In the genomic region with DNA sequence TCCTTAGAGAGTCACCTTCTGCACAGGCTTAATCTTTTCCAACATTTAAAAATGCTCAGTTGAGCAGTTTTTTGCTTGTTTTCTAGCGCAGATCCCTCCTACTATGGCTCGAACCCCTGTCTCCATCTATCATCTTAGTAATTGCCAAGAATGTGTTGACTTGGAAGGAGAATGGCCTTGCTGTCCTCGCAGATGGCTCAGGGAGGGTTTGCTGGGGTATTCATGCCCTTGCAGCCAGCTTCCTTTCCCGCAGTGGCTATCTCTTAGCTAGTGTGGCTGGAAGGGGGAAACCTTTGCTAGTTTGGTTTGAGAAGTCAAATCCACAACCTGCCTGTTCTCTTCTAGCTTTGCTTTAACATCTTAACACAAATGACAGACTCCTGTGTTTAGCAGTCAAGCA, we compare ENCODE assay signal across 12 mouse cellular contexts. TPM values are rescaled to one million over a fixed set of nuclear protein-coding genes. Genes with fewer than 3 reads are reported as not detected.
DNase-seq lines count a peak whose midpoint lies in the region; ATAC-seq and TF ChIP-seq lines count a peak whose summit lies in the region.
"Had no signal": no experiment of that assay in that cellular context is flagged by ENCODE, and none has a peak within 500 bp of the region (broad histone marks: within the 10 kb centered on the region; RNA-seq: fewer than 3 reads in every experiment).

No protein-coding gene starts in this region.

- H3K27me3 ChIP-seq in liver, embryonic 14.5 days (ENCODE audit: control insufficient read depth, insufficient read depth, low read length), result no peaks in the 10 kb centered on the region

- H3K36me3 ChIP-seq in liver, embryonic 14.5 days (replicated peaks; ENCODE audit: control insufficient read depth, insufficient read depth, low read depth), result peaks cover 27% of the 10 kb centered on the region

- 77% methylated on average over 4 of the region's 4 CpGs for WGBS in liver, embryonic 14.5 days (ENCODE audit: insufficient replicate concordance)

- ATAC-seq in liver, embryonic 14.5 days (ENCODE audit: insufficient read depth), result no peak

- TF ChIP-seq CTCF in gastrocnemius, adult 2 months (IDR thresholded peaks at IDR 0.05), result no peak
- no peak for TF ChIP-seq CTCF in liver, embryonic 14.5 days (IDR thresholded peaks at IDR 0.05; ENCODE audit: low read depth)

- no peak for TF ChIP-seq EP300 in liver, embryonic 14.5 days (IDR thresholded peaks at IDR 0.05; ENCODE audit: low read depth)

- no peaks in the 10 kb centered on the region for H3K9me3 ChIP-seq in liver, embryonic 14.5 days (ENCODE audit: control insufficient read depth, low read length)

- intact Hi-C loops in gastrocnemius, adult 2 months (cut with DNase I), result no loop called here
- intact Hi-C loops in gastrocnemius, postnatal 36 days (cut with DNase I), result no loop called here

- no peak for DNase-seq in gastrocnemius, adult 2 months
- no peak for DNase-seq in gastrocnemius, postnatal 36 days
- peak; percentile 67 for DNase-seq in brain, adult 2 months (ENCODE audit: low read depth, low spot score)
- DNase-seq in cerebellum, postnatal 10 days, result peak; percentile 70 to 71
- DNase-seq in liver, embryonic 14.5 days (ENCODE audit: low read depth in 3 of 3, low spot score in 3 of 3), result no peak
- no peak for DNase-seq in natural killer cell, adult 2 months (ENCODE audit: low spot score in 2 of 2)
- no peak for DNase-seq in testis, postnatal 14 days (ENCODE audit: low spot score)
- DNase-seq: adrenal gland, adult 2 months; heart, adult 11 months; right cerebral cortex, postnatal 14 days; thymus, postnatal 25 days had no signal

- H3K4me3 ChIP-seq in gastrocnemius, adult 2 months, result no peak overlapping the region
- peak overlapping the region in 1 of 2 experiments; percentile 95; a peak in 2 of 4 replicates for H3K4me3 ChIP-seq in liver, embryonic 14.5 days (ENCODE audit: insufficient read depth in 1 of 2, low read depth in 2 of 2, low read length in 2 of 2)

- H3K9ac ChIP-seq in liver, embryonic 14.5 days (replicated peaks), result no peak overlapping the region; the same call in 1 of the 2 replicates

- H3K27ac ChIP-seq in gastrocnemius, adult 2 months, result peak overlapping the region; percentile 90
- H3K27ac ChIP-seq in liver, embryonic 14.5 days, result peak overlapping the region; percentile 21; the same call in 1 of the 2 replicates
- H3K27ac ChIP-seq: kidney, postnatal 0 days had no signal

- H3K4me2 ChIP-seq in liver, embryonic 14.5 days (ENCODE audit: low read depth), result peak overlapping the region; percentile 93

- peaks cover 45 to 66% of the 10 kb centered on the region in 2 experiments for H3K4me1 ChIP-seq in liver, embryonic 14.5 days (replicated peaks; ENCODE audit: control insufficient read depth in 2 of 2, insufficient read depth in 2 of 2, low read length in 1 of 2)

RNA-seq across cellular contexts. Expression of gene Tmcc2, which starts 5.4 kb away (rescaled TPM):
- total RNA-seq in gastrocnemius, adult 2 months (2021), result 10 to 100 TPM; 29.4 to 40.8 TPM
- total RNA-seq in gastrocnemius, postnatal 36 days (2021), result 10 to 100 TPM; 29.6 to 34.5 TPM
- 327 and 335 TPM in 2 replicates for polyA plus RNA-seq in liver, embryonic 14.5 days (2012; rRNA removed)
- 285 and 306 TPM in 2 replicates for polyA plus RNA-seq in liver, embryonic 14.5 days (2014; fragmentation: Nextera tagmentation; extraction: Ambion mirVana)

RNA-seq across cellular contexts. Expression of gene Dstyk, which starts 31.6 kb away (rescaled TPM):
- 10 to 100 TPM in 1 of 2 experiments, 1 to 10 TPM in 1; 9.7 to 11.1 TPM for total RNA-seq in gastrocnemius, adult 2 months (2021)
- total RNA-seq in gastrocnemius, postnatal 36 days (2021), result 1 to 10 TPM; 8.9 to 9.2 TPM
- 3.3 and 4.0 TPM in 2 replicates for polyA plus RNA-seq in liver, embryonic 14.5 days (2012; rRNA removed)
- 3.6 TPM in 2 replicates for polyA plus RNA-seq in liver, embryonic 14.5 days (2014; fragmentation: Nextera tagmentation; extraction: Ambion mirVana)

Comparison
In these comparisons a context has a peak if more than half of its experiments do, and no peak if none do; other contexts are left out.
1. DNase-seq: peak in brain, adult 2 months (single experiment) and cerebellum, postnatal 10 days (2 of 2); none in gastrocnemius, adult 2 months (single experiment), gastrocnemius, postnatal 36 days (0 of 2), liver, embryonic 14.5 days (0 of 3), natural killer cell, adult 2 months (0 of 2) and testis, postnatal 14 days (single experiment).